Mouse (Mus musculus) ES-Bruce4 (cell line): ENCODE data around the gene Cep63.

ENCODE experiments used
- CTCF ChIP-seq: IDR thresholded peaks from one replicate; pipeline ENCODE4 v1.8.1; 2011; ENCODE audit warnings: low read depth, low read length
- EP300 ChIP-seq: IDR thresholded peaks from 2 replicates; pipeline ENCODE4 v1.6.1; 2011; ENCODE audit warnings: low read depth, low read length; ENCODE audit not compliant: insufficient read depth
- POLR2A ChIP-seq: IDR thresholded peaks from one replicate; pipeline ENCODE4 v1.8.1; 2011; ENCODE audit warnings: low read length; ENCODE audit not compliant: insufficient read depth

DNA sequence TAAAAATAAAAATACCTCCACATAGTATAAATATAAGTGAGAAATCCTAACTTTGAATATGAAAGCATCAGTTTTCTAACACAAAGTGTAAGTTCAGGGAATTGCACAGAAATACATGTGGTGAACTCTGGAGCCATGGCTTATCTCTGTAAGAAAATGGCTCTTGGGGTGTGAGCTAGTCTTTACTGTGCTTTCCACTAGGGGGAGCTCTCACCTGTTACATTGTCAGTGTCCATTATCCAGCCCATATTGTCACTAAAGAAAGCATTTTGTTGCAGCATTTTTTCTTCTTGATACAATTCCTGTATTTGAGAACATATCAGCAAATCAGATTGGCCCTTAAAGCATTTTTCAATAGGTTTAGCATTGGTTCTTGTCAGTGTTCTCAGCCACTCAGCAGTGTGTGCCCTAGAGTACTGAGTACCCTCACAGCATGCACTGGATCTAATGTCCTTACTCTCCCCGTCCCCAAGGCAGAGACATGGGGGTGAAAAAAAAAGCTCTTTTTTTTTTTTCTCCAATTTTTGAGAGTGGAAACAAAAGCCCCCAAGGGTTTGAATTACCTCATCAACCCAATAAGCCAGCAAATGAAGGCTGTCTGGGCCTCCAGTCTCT is 6.7 kb upstream of the Cep63 start:
- TF ChIP-seq POLR2A (no peak), CTCF (peak; percentile 27), EP300 (no peak)
